Mouse (Mus musculus) embryo, embryonic 9.5 days (tissue): Measurements from ENCODE around the gene Bcr.

ENCODE experiments used
- DNase-seq: peaks from one replicate; pipeline ENCODE4 v3.0.0-alpha.2; 2017; ENCODE audit errors: extremely low spot score

The Bcr gene

GRCm38 (mm10) chr10:75056255-75056654 lies 4.1 kb upstream of the Bcr start:
- DNase-seq = no peak

DNA sequence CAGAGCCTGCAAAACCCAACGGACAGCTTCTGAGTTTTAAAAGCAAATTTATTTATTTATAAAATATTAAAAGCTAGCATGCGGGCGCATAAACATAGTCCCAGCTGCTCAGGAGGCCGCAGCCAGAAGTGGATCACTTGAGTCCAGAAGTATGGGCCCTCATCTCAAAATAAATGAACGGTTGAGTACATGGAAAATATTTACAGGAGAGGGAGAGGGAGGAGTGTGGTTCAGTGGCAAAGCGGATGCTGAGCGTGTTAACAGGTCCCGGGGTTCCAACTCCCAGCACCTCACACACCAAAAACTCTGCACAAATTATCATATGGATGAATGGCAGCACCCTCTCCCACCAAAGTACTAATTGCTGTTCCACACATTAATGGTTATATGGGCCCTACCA lies 2.1 kb upstream of the Bcr start:
- DNase-seq = no peak

DNA sequence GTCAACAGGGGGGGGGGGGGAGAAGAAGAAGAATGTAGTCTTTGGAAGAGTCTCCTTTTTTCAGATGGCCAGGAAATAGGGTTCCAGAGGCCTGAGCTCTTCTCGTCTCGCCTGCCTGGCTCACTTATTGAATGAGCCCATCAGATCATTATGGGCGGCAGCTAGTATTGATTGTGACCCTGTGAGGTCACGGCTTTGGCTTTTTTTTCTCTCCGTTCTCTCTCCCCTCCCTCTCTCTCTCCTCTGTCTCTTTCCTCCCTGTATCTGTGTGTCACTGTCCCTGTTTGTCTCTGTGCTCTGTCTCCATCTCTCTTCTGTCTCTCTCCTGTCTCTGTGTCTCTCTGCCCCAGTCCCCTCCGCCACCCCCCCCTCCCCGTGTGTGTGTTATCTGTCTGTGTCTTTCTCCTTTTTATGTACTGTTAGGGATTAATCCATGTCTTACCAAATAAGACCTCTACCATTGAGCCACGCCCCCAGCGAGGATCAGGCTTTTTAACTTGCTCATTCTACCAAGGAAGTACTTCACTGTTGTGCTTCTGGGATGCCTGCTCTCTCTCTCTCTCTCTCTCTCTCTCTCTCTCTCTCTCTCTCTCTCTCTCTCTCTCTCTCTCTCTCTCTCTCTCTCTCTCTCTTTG lies 1.5 kb upstream of the Bcr start:
- DNase-seq = peak; percentile 42

- peak; percentile 75 for DNase-seq
Measured at GRCm38 (mm10) chr10:75059396-75059795, 996 bp upstream of the Bcr start.

- peak; percentile 49 for DNase-seq
Measured at GRCm38 (mm10) chr10:75060843-75061235, 447 bp downstream of the Bcr start.

DNA sequence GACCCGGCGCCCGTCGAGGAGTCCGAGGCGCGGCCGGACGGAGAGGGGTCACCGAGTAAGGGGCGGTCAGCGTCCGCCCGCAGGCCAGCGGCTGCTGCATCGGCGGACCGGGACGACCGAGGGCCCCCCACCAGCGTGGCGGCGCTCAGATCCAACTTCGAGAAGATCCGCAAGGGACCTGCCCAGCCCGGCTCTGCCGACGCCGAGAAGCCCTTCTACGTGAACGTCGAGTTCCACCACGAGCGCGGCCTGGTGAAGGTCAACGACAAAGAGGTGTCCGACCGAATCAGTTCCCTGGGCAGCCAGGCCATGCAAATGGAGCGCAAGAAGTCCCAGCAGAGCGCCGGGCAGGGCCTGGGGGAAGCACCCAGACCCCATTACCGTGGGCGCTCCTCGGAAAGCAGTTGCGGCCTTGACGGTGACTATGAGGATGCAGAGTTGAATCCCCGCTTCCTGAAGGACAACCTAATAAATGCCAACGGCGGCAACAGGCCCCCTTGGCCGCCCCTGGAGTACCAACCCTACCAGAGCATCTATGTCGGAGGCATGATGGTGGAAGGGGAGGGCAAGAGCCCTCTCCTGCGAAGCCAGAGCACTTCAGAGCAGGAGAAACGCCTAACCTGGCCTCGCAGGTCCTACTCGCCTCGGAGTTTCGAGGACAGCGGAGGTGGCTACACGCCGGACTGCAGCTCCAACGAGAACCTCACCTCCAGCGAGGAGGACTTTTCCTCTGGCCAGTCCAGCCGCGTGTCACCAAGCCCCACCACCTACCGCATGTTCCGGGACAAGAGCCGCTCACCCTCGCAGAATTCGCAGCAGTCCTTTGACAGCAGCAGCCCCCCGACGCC lies 1.2 kb downstream of the Bcr start:
- peak; percentile 54 for DNase-seq

DNA sequence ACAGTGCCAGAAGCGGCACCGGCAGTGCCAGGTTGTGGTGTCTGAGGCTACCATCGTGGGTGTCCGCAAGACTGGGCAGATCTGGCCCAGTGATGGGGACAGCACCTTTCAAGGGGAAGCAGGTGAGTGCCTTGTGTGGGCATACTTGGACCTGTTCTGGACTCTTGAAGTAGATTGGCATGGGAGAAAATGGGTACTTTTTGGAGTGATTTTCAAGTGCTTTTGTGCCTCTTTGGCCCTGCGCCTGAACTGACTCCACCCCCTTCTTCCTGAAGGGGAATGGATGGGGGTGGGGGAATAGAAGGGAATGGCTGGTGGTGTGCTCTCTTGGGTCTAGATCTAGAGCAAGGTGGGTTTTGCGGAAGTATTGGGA lies 1.8 kb downstream of the Bcr start:
- no peak for DNase-seq

GRCm38 (mm10) chr10:75062621-75063020 lies 2.2 kb downstream of the Bcr start:
- no peak for DNase-seq

GRCm38 (mm10) chr10:75063301-75063965 lies 3.0 kb downstream of the Bcr start:
- no peak for DNase-seq

GRCm38 (mm10) chr10:75065691-75066090 lies 5.3 kb downstream of the Bcr start:
- DNase-seq = no peak

DNA sequence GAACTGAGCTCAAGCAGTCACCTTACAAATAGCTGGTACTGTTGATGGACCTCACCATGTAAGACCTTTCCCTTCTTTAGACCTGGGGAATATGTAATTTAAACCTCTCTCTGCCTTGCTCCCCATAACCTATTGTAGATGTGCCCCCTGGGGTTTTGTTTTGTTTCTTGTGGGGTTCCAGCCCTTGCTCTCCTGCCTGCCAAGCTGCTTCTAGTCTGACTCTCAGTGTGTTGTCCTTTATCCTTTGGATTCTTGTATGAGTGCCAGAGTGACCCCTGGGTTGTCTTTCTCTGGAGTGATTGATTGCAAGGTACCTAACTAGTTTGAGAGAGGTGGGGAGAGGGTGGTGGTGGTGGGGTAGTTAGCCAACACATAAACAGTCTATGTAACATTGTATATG lies 7.1 kb downstream of the Bcr start:
- DNase-seq = no peak

- DNase-seq = no peak
Measured at GRCm38 (mm10) chr10:75068086-75068485, 7.7 kb downstream of the Bcr start.

DNA sequence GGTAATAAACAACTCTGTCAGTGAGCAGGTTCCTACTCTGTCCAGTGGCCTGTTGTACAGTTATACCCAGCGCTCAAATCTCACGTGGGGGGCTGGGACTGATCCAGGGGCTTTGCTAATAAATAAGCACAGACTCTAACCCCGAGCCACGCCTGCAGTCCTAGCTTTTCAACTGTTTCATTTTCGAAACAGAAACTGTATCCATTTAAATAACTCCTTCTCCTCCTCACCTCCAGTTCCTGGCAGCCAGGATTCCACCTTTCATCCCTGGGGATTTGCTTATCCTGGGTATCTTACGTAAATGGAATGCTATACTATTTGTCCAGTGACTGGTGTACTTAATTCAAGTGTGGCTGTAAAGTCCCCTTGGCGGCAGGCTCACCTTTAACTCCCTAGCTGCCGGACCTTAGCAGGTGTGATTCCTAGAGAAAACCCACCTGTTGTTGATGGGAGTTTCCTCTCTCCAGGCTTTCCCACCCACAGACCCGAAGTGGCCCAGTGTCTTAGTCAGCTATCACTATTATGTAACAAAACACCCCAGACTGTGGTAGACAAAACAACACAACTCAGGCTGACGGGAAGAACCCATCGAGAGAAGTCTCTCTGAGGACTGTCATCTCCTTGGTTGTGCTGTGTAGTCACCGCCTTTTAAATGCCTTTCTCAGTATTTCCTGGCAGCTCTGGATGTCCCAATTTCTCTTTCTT lies 8.4 kb downstream of the Bcr start:
- no peak for DNase-seq

DNA sequence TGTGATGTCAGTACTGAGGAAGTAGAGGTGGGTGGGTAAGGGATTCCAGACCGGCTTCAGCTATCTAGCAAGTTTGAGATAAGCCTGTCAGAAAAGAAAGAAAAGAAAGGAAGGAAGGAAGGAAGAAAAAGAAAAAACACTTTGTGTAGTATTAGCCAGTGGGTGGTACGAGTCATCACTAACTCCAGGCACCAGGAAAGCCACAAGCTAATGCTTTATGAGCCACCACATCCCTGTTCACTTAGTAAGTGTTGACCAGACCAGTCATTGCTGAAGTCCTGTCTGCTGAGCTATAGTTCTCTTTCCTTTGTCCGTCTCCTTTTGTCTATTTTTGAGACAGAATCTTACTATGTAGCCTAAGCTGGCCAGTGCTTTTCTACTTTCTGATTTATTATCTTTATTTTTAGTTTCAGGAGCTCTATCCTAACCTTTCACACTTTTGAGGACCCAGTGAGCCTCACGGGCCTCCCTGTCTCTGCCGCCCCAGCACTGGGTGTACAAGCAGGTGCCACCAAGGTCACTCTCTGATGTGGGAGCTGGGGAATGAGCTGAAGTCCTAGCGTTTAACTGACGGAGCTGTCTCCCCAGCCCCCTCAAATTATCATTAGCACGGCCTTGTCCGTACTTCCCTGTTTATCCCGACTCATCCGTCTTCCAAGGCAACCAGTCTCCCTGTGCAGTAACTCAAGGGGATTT lies 10.0 kb downstream of the Bcr start:
- no peak for DNase-seq

DNA sequence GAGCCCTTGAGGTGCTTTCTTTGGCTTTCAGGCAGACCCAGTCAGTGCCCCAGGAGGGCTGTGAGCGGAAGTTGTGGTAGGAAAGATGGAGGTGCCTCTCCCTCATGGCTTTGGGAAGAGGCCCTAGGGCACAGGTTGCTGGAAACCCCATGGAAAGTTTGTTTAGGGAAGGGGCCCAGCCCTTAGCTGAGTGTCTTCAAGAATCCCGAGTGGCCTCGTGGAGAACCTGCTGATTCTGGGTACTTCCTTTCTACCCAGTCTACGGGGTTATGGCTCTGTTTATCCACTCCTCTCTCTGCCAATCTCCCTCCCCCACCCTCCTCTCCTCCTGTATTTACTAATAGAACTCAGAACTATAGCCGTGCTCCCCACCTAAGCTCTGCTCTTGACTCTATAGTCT lies 15.3 kb downstream of the Bcr start:
- no peak for DNase-seq

GRCm38 (mm10) chr10:75078174-75079128 lies 18.1 kb downstream of the Bcr start:
- no peak for DNase-seq

DNA sequence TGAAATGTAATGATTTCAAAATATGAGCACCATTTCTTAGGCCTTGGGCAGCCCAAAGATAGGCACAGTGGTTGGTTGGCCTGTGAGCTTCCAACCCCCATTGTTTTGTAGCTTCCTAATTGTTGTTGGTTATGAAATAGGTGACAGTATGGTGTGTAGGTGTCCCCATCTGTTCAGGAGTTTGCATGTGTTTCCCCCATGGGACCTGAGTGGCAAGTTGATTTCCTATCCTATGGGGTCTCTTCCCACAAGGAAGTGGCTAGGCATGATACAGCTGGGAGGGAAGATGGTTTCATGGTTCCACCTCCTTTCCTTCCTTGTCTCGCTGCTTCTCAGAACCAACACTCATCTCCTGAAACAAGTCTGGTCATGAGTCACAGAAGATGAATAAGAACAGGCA lies 24.9 kb downstream of the Bcr start:
- DNase-seq = no peak

- DNase-seq = no peak
Measured at GRCm38 (mm10) chr10:75088471-75088870, 28.1 kb downstream of the Bcr start.

- no peak for DNase-seq
Measured at GRCm38 (mm10) chr10:75091478-75092152, 31.2 kb downstream of the Bcr start.
